Mouse (Mus musculus) heart, postnatal 4 days (tissue): ENCODE data around the gene Scnn1b. TPM values are rescaled to one million over a fixed set of nuclear protein-coding genes. Genes with fewer than 3 reads are reported as not detected.

ENCODE experiments used
- DNase-seq: peaks from one replicate; pipeline ENCODE4 v3.0.0; 2021
- total RNA-seq, 2 experiments: library from RNA; stranded (reverse); gene quantifications; 2 replicates each; pipeline ENCODE4 v1.2.3; 2021

The Scnn1b gene
- total RNA-seq, 2 experiments from 2014 or later: 0.10 TPM; not detected in 1

- no peak for DNase-seq
These were observed 59.5 kb downstream of the Scnn1b start for GRCm38 (mm10) chr7:121924361-121924760.

- no peak for DNase-seq
These were observed 63.0 kb downstream of the Scnn1b start for GRCm38 (mm10) chr7:121927882-121928281.

- DNase-seq: no peak
These were observed 66.4 kb downstream of the Scnn1b start for GRCm38 (mm10) chr7:121931246-121931645.

GRCm38 (mm10) chr7:121933675-121934074 is 68.8 kb downstream of the Scnn1b start:
- DNase-seq: no peak

- DNase-seq: no peak
These were observed 69.5 kb downstream of the Scnn1b start for GRCm38 (mm10) chr7:121934346-121934745.

- DNase-seq: peak; percentile 32
These were observed 71.3 kb downstream of the Scnn1b start for GRCm38 (mm10) chr7:121935906-121936794.

- DNase-seq: peak; percentile 15
These were observed 72.2 kb downstream of the Scnn1b start for GRCm38 (mm10) chr7:121936861-121937630.

GRCm38 (mm10) chr7:121938124-121938891 is 73.5 kb downstream of the Scnn1b start:
- no peak for DNase-seq

- DNase-seq: no peak
These were observed 74.4 kb downstream of the Scnn1b start for GRCm38 (mm10) chr7:121939244-121939643.

- DNase-seq: peak; percentile 18
These were observed 74.9 kb downstream of the Scnn1b start for GRCm38 (mm10) chr7:121939729-121940128.

GRCm38 (mm10) chr7:121941016-121941415 is 76.2 kb downstream of the Scnn1b start:
- DNase-seq: no peak

GRCm38 (mm10) chr7:121941640-121942039 is 76.8 kb downstream of the Scnn1b start:
- no peak for DNase-seq

GRCm38 (mm10) chr7:121942371-121942770 is 77.5 kb downstream of the Scnn1b start:
- DNase-seq: no peak

- DNase-seq: no peak
These were observed 81.4 kb downstream of the Scnn1b start for GRCm38 (mm10) chr7:121946196-121946595.

GRCm38 (mm10) chr7:121947513-121947912 is 82.7 kb downstream of the Scnn1b start:
- no peak for DNase-seq

GRCm38 (mm10) chr7:121954891-121955669 is 90.2 kb downstream of the Scnn1b start:
- DNase-seq: no peak

GRCm38 (mm10) chr7:121955802-121956201 is 91.0 kb downstream of the Scnn1b start:
- DNase-seq: no peak

- DNase-seq: no peak
These were observed 97.2 kb downstream of the Scnn1b start for GRCm38 (mm10) chr7:121961913-121962570.

GRCm38 (mm10) chr7:121962571-121962959 is 97.7 kb downstream of the Scnn1b start:
- DNase-seq: no peak

GRCm38 (mm10) chr7:121963883-121964398 is 99.1 kb downstream of the Scnn1b start:
- peak; percentile 52 for DNase-seq

GRCm38 (mm10) chr7:121966169-121966568 is 101.3 kb downstream of the Scnn1b start:
- DNase-seq: no peak
